Mouse (Mus musculus): ENCODE results near the gene Trak1.

Gene Trak1

GRCm38 (mm10) chr9:121505346-121505745 is 208.0 kb downstream of the Trak1 start:
- no peak for DNase-seq

- DNase-seq: no peak
Observed at GRCm38 (mm10) chr9:121506478-121507180, 209.3 kb downstream of the Trak1 start.

GRCm38 (mm10) chr9:121511911-121512310 is 214.6 kb downstream of the Trak1 start:
- no peak for DNase-seq

- DNase-seq: no peak
Observed at GRCm38 (mm10) chr9:121514462-121514861, 217.2 kb downstream of the Trak1 start.

GRCm38 (mm10) chr9:121520047-121520446 is 222.7 kb downstream of the Trak1 start:
- no peak for DNase-seq
